Mouse (Mus musculus) ES-Bruce4 (cell line): ENCODE measurements around the gene Znhit2.

Experiments used
- CTCF ChIP-seq: IDR thresholded peaks from one replicate; pipeline ENCODE4 v1.8.1; 2011; ENCODE audit warnings: low read depth, low read length
- EP300 ChIP-seq: IDR thresholded peaks from 2 replicates; pipeline ENCODE4 v1.6.1; 2011; ENCODE audit warnings: low read depth, low read length; ENCODE audit not compliant: insufficient read depth
- POLR2A ChIP-seq: IDR thresholded peaks from one replicate; pipeline ENCODE4 v1.8.1; 2011; ENCODE audit warnings: low read length; ENCODE audit not compliant: insufficient read depth

GRCm38 (mm10) chr19:6028991-6029390 is 32.0 kb upstream of the Znhit2 start:
- TF ChIP-seq POLR2A, result no peak
- no peak for TF ChIP-seq EP300
- TF ChIP-seq CTCF, result no peak
